Mouse (Mus musculus) neural tube, embryonic 14.5 days (tissue): ENCODE measurements around the gene Ppp1r14c. TPM values are rescaled to one million over a fixed set of nuclear protein-coding genes. Genes with fewer than 3 reads are reported as not detected.

Experiments used
- ATAC-seq: fragments of 200-750 bp; cut with Nextera tagmentation; 2 replicates; pipeline ENCODE4 v1.8.0; 2017; ENCODE audit warnings: low read depth, mild to moderate bottlenecking, moderate TSS enrichment, moderate library complexity
- H3K27ac ChIP-seq: fragments of 300-500 bp; sonication (generic); 2 replicates; pipeline ENCODE4 v1.5.1; 2014; ENCODE audit warnings: low read depth, mild to moderate bottlenecking, control low read depth, low read length, moderate library complexity, mixed read lengths
- H3K27me3 ChIP-seq: fragments of 300-500 bp; sonication (generic); 2 replicates; pipeline ENCODE4 v1.6.1; 2014; ENCODE audit warnings: low read length; ENCODE audit not compliant: control insufficient read depth, insufficient read depth
- H3K36me3 ChIP-seq: fragments of 300-500 bp; sonication (generic); 2 replicates; pipeline ENCODE4 v1.6.1; 2014; ENCODE audit warnings: low read length, mixed read lengths; ENCODE audit not compliant: control insufficient read depth, insufficient read depth
- H3K4me1 ChIP-seq: fragments of 300-500 bp; sonication (generic); 2 replicates; pipeline ENCODE4 v1.6.1; 2014; ENCODE audit warnings: low read length; ENCODE audit not compliant: control insufficient read depth, insufficient read depth
- H3K4me2 ChIP-seq: fragments of 300-500 bp; sonication (generic); 2 replicates; pipeline ENCODE4 v1.6.1; 2014; ENCODE audit warnings: mild to moderate bottlenecking, low read depth, low read length, control low read depth
- H3K4me3 ChIP-seq: fragments of 300-500 bp; sonication (generic); 2 replicates; pipeline ENCODE4 v1.5.1; 2014; ENCODE audit warnings: low read depth, low read length, control low read depth, mixed read lengths
- H3K9ac ChIP-seq: fragments of 300-500 bp; sonication (generic); replicated peaks from 2 replicates; pipeline ENCODE4 v1.6.1; 2014; ENCODE audit warnings: low read depth, mild to moderate bottlenecking, control low read depth, low read length, mixed read lengths
- H3K9me3 ChIP-seq: fragments of 300-500 bp; sonication (generic); 2 replicates; pipeline ENCODE4 v1.6.1; 2016; ENCODE audit warnings: low read length; ENCODE audit not compliant: control insufficient read depth
- WGBS: fragments of 180-500 bp; shearing (Covaris S2); extraction: QIAGEN DNeasy Blood & Tissue Kit; methylation state at CpG from one replicate; pipeline ENCODE4 v1.1.7; 2014; 5-methylcytosine and 5-hydroxymethylcytosine counted together
- polyA plus RNA-seq: library from polyadenylated mRNA; unstranded; fragments of >200 nt; fragmentation: Nextera tagmentation; extraction: Ambion mirVana; gene quantifications from 2 replicates; pipeline ENCODE4 v1.2.1, GENCODE M21; 2014

Ppp1r14c gene
- polyA plus RNA-seq, 1 experiment from 2014 or later = 69.0 TPM

DNA sequence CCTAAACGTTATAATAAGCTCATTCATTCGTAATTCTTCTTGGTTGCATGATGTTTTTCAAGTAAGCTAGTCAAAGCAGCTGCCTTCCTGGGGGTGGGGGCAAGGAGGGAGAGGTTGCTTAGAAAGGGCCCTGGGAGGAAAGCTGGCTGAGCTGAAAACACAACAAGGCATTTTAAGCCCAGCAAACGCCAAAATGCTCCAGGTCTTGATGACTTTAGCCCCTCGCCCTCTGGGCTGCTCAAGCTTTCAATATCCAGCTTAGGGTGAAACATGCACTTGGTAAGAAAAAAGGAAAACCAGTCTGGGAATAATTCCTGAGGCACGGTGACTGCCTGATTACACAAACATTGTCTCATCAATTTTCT is 204 bp upstream of the Ppp1r14c start:
- Histone ChIP-seq H3K27me3 (no peaks in the 10 kb centered on the region), H3K27ac (peak overlapping the region; percentile 35; the same call in 1 of the 2 replicates), H3K4me1 (no peaks in the 10 kb centered on the region), H3K9me3 (no peaks in the 10 kb centered on the region), H3K9ac (peak overlapping the region; percentile 78; the same call in 1 of the 2 replicates), H3K36me3 (no peaks in the 10 kb centered on the region), H3K4me2 (peak overlapping the region; percentile 53), H3K4me3 (peak overlapping the region; percentile 69)
- no peak for ATAC-seq
- WGBS = 15% methylated on average over 5 of the region's 5 CpGs

DNA sequence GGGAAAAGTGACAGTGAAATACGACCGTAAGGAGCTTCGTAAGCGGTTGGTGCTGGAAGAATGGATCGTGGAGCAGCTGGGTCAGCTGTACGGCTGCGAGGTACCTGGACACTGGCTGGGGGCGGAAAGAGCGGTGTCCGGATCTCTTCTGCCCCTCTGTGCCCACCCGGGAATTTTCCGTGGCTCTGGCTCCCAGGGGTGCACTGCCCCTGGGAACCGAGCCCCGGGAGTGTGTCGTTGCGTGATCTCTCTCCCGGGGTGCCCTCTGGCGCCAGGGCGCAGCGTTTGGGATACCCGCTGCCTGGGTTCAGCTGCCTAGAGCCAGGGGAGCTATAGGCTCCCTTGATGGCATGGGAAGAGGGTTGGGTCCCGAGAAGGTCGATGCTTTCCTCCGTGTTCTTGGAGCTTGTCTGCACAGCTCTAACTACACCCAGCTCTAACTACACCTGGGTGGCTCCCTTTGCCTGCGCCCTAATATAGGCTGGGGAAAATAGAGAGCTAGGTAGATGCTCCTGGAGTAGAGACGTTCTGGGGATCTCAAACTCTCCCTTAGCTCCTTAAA is 1.1 kb downstream of the Ppp1r14c start:
- 2% methylated on average over 24 of the region's 26 CpGs for WGBS
- Histone ChIP-seq H3K27me3 (no peaks in the 10 kb centered on the region), H3K4me1 (no peaks in the 10 kb centered on the region), H3K27ac (peak overlapping the region; percentile 80), H3K9ac (peak overlapping the region; percentile 78), H3K36me3 (no peaks in the 10 kb centered on the region), H3K9me3 (no peaks in the 10 kb centered on the region), H3K4me3 (peak overlapping the region; percentile 69), H3K4me2 (peak overlapping the region; percentile 53)
- peak; percentile 65 for ATAC-seq

DNA sequence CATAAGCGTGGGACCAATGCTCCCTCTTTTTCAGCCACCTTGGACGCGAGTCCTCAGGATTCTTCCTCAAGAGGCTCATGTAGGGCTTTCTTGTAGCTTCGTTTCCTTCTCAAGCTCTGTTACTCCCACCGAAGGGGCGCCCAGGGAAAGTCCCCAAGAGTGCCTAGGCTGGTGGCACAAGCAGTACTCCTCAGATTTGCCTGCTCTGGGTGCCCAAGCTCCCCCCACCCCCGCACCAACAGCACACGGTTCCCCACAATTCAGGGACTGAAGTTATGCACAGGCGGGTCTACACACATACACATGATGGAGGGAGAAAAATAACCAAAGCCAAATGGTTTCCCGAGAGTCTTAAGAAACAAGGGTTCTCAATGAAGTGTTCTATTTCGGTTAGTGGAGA is 1.6 kb downstream of the Ppp1r14c start:
- no peak for ATAC-seq
- peak overlapping the region; percentile 69 for H3K4me3 ChIP-seq

DNA sequence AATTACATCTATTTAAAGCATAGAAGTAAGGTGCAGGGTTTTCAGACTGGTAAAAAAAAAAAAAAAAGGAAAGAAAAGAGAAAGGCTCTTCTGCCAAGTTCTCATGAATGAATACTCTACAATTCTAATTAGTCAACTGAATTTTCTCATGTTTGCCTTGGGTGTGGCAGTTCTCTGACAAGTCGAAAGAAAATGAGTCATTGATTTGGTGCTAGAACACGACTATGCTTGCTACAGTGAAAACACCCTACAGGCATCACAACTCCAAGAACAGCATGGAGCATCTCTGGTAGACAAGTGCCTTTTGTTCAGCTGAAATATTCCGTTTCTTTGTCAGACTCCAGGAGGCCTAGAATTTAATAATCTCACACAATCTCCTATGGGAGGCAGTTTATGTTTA is 17.3 kb downstream of the Ppp1r14c start:
- no peak for ATAC-seq
- Histone ChIP-seq H3K27ac (no peak overlapping the region), H3K36me3 (no peaks in the 10 kb centered on the region), H3K4me3 (no peak overlapping the region), H3K27me3 (no peaks in the 10 kb centered on the region), H3K4me1 (no peaks in the 10 kb centered on the region), H3K4me2 (no peak overlapping the region), H3K9me3 (no peaks in the 10 kb centered on the region), H3K9ac (no peak overlapping the region)
- WGBS = 62% methylated on average over 3 of the region's 3 CpGs

More for the DNA sequence above, 1.6 kb downstream of the Ppp1r14c start:
- Histone ChIP-seq H3K9me3 (no peaks in the 10 kb centered on the region), H3K9ac (peak overlapping the region; percentile 78), H3K36me3 (no peaks in the 10 kb centered on the region), H3K27ac (no peak overlapping the region), H3K4me2 (peak overlapping the region; percentile 53), H3K27me3 (no peaks in the 10 kb centered on the region), H3K4me1 (no peaks in the 10 kb centered on the region)
- 27% methylated on average over 11 of the region's 11 CpGs for WGBS

GRCm38 (mm10) chr10:3392251-3392650 is 26.4 kb downstream of the Ppp1r14c start:
- Histone ChIP-seq H3K4me3 (no peak overlapping the region), H3K4me1 (no peaks in the 10 kb centered on the region), H3K27me3 (no peaks in the 10 kb centered on the region), H3K36me3 (no peaks in the 10 kb centered on the region), H3K27ac (no peak overlapping the region), H3K4me2 (no peak overlapping the region), H3K9me3 (no peaks in the 10 kb centered on the region), H3K9ac (no peak overlapping the region)
- 86% methylated on average over 4 of the region's 4 CpGs for WGBS
- no peak for ATAC-seq

DNA sequence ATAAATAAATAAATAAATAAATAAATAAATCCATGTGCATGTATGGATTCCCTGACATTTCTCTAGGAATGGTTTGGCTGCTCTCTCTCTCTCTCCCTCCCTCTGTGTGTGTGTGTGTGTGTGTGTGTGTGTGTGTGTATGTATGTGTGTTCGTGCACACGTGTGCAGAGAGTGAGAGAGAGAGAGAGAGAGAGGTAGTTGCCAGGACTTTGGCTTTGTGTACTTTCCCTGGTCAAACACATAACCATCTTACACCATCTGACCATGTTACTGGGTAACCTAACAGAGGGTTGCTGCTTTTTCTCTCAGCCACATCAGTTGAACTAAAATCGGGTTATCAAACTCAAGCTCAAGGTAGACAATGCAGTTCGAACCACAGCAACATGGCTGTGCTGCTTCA is 27.7 kb downstream of the Ppp1r14c start:
- Histone ChIP-seq H3K9me3 (no peaks in the 10 kb centered on the region), H3K36me3 (no peaks in the 10 kb centered on the region), H3K9ac (no peak overlapping the region), H3K4me3 (no peak overlapping the region), H3K4me1 (no peaks in the 10 kb centered on the region; the same call in 1 of the 2 replicates), H3K27ac (no peak overlapping the region), H3K4me2 (no peak overlapping the region), H3K27me3 (no peaks in the 10 kb centered on the region)
- 90% methylated on average over 3 of the region's 4 CpGs for WGBS
- no peak for ATAC-seq

GRCm38 (mm10) chr10:3394193-3394592 is 28.3 kb downstream of the Ppp1r14c start:
- ATAC-seq = peak; percentile 68
- no peak overlapping the region for H3K4me3 ChIP-seq
- WGBS = 43% methylated on average over 5 of the region's 5 CpGs
- no peaks in the 10 kb centered on the region; the same call in 1 of the 2 replicates for H3K4me1 ChIP-seq
- no peaks in the 10 kb centered on the region for H3K27me3 ChIP-seq
- H3K27ac ChIP-seq = no peak overlapping the region; the same call in 1 of the 2 replicates
- H3K9me3 ChIP-seq = no peaks in the 10 kb centered on the region
- no peak overlapping the region for H3K9ac ChIP-seq
- H3K36me3 ChIP-seq = no peaks in the 10 kb centered on the region
- H3K4me2 ChIP-seq = no peak overlapping the region

DNA sequence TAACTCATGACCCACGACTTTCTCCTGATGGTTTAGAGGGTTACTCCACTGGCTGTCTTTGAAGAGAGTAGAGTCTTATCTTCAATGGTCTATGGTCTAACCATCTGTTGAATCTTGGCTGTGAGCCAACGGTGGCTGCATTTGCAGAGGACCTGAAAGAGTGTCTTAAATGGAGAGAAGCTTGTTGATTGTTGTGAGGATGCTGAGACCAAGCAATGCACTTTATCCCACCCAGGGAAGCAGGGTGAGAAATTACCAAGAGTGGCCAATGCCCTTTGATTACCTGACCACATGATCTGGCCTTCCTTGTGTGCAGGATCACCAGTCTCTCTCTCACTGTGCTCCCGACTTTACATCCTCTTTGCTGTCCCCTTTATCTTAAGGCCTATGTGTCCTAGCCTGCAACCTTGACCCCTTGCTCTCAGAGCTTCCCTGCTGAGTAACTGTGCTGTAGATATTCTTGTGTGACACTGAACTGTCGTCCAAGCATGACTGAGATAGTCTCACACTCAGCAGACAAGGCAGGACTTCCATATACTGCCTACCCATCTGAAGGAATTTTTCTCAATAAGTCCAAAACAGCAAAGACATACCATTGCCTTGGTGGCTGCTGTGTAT is 28.9 kb downstream of the Ppp1r14c start:
- Histone ChIP-seq H3K27me3 (no peaks in the 10 kb centered on the region), H3K36me3 (no peaks in the 10 kb centered on the region), H3K4me1 (no peaks in the 10 kb centered on the region; the same call in 1 of the 2 replicates), H3K27ac (peak overlapping the region; percentile 28; the same call in 1 of the 2 replicates), H3K9me3 (no peaks in the 10 kb centered on the region), H3K4me2 (no peak overlapping the region), H3K9ac (no peak overlapping the region), H3K4me3 (no peak overlapping the region)
- no peak for ATAC-seq
- WGBS = 64% methylated on average over 4 of the region's 4 CpGs

- H3K4me1 ChIP-seq = no peaks in the 10 kb centered on the region; the same call in 1 of the 2 replicates
- no peaks in the 10 kb centered on the region for H3K36me3 ChIP-seq
- WGBS = 87% methylated on average over 12 of the region's 12 CpGs
- ATAC-seq = no peak
- no peak overlapping the region for H3K4me3 ChIP-seq
- no peak overlapping the region; the same call in 1 of the 2 replicates for H3K27ac ChIP-seq
- no peaks in the 10 kb centered on the region for H3K27me3 ChIP-seq
- no peaks in the 10 kb centered on the region for H3K9me3 ChIP-seq
- H3K4me2 ChIP-seq = no peak overlapping the region
- H3K9ac ChIP-seq = no peak overlapping the region
Measured at GRCm38 (mm10) chr10:3395341-3395931, 29.6 kb downstream of the Ppp1r14c start.
